Mouse (Mus musculus): ENCODE results near the gene Nsg1. TPM values are rescaled to one million over a fixed set of nuclear protein-coding genes. Genes with fewer than 3 reads are reported as not detected.

Nsg1 gene
- 33.2 TPM for polyA plus RNA-seq (2014; fragmentation: Illumina TruSeq; extraction: RNeasy Lipid Tissue Mini Kit (QIAGEN cat#74804); ENCODE audit: low read depth, low replicate concordance)

GRCm38 (mm10) chr5:38159634-38160413, at the start of gene Nsg1:
Gene Nsg1 (minus strand): TSS chr5:38159907.

Other genes with a start within 250 kb of the Nsg1 start
- gene Stx18, start 121.2 kb downstream of the Nsg1 start, polyA plus RNA-seq (2014; fragmentation: Illumina TruSeq; extraction: RNeasy Lipid Tissue Mini Kit (QIAGEN cat#74804); ENCODE audit: low read depth, low replicate concordance), result 51.4 TPM
- gene Zbtb49, start 60.5 kb upstream of the Nsg1 start, polyA plus RNA-seq (2014; fragmentation: Illumina TruSeq; extraction: RNeasy Lipid Tissue Mini Kit (QIAGEN cat#74804); ENCODE audit: low read depth, low replicate concordance), result 2.2 TPM
- gene Lyar, start 60.6 kb upstream of the Nsg1 start, polyA plus RNA-seq (2014; fragmentation: Illumina TruSeq; extraction: RNeasy Lipid Tissue Mini Kit (QIAGEN cat#74804); ENCODE audit: low read depth, low replicate concordance), result 34.2 TPM
- gene Tmem128, start 100.3 kb upstream of the Nsg1 start, polyA plus RNA-seq (2014; fragmentation: Illumina TruSeq; extraction: RNeasy Lipid Tissue Mini Kit (QIAGEN cat#74804); ENCODE audit: low read depth, low replicate concordance), result 75.8 TPM
- gene Otop1, start 116.1 kb upstream of the Nsg1 start, polyA plus RNA-seq (2014; fragmentation: Illumina TruSeq; extraction: RNeasy Lipid Tissue Mini Kit (QIAGEN cat#74804); ENCODE audit: low read depth, low replicate concordance), result 17.1 TPM
- not detected for gene Drd5, start 159.5 kb upstream of the Nsg1 start, polyA plus RNA-seq (2014; fragmentation: Illumina TruSeq; extraction: RNeasy Lipid Tissue Mini Kit (QIAGEN cat#74804); ENCODE audit: low read depth, low replicate concordance)

All from adrenal gland, adult 10 weeks (tissue).